Mouse (Mus musculus): ENCODE measurements at regions not wholly inside any gene's neighbourhood (a gene's known extent, or its start where the extent isn't known, plus 50 kb on each side); places are given as distances from the start of the nearest gene placed in this dataset.

- Histone ChIP-seq H3K36me3 (ENCODE audit: control insufficient read depth, insufficient read depth, low read length) (no peaks in the 10 kb centered on the region), H3K9ac (ENCODE audit: low read depth, low read length) (no peak overlapping the region), H3K4me3 (ENCODE audit: low read depth, low read length) (no peak overlapping the region), H3K27ac (ENCODE audit: low read depth, low read length) (no peak overlapping the region), H3K4me2 (no peak overlapping the region), H3K27me3 (ENCODE audit: control insufficient read depth, insufficient read depth, low read length) (no peaks in the 10 kb centered on the region; the same call in 1 of the 2 replicates), H3K9me3 (replicated peaks; ENCODE audit: control insufficient read depth, low read length) (no peaks in the 10 kb centered on the region), H3K4me1 (ENCODE audit: control insufficient read depth, insufficient read depth, low read length) (no peaks in the 10 kb centered on the region)
- 51% methylated on average over 3 of the region's 3 CpGs for WGBS (ENCODE audit: insufficient replicate concordance)
- ATAC-seq (replicated peaks; ENCODE audit: insufficient number of reproducible peaks, low FRiP score, low TSS enrichment) = no peak
These were observed 329.2 kb downstream of the Hs3st1 start for GRCm38 (mm10) chr5:39426053-39426452.

DNA sequence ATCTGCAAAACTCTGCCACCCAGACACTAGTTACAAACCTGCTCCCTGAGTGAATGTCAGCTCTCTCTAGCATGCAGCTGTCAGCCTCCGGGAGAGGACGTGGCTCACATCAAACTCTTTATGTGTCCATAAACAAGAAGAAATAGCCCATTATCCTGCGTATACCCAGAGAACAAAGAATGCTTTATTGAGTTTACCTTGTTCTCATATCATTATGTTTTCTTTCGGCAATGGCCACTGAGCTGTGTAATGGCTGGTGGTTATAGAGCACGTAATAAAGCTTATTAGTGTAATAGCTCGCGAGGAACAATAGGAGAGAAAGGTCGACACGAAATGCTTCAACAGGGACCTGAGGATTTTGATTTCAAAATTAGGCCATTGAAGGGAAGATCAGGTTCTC lies 331.6 kb downstream of the Hs3st1 start:
- ATAC-seq (replicated peaks; ENCODE audit: insufficient number of reproducible peaks, low FRiP score, low TSS enrichment) = no peak
- Histone ChIP-seq H3K9ac (ENCODE audit: low read depth, low read length) (no peak overlapping the region), H3K4me1 (ENCODE audit: control insufficient read depth, insufficient read depth, low read length) (no peaks in the 10 kb centered on the region), H3K27ac (ENCODE audit: low read depth, low read length) (no peak overlapping the region), H3K27me3 (ENCODE audit: control insufficient read depth, insufficient read depth, low read length) (no peaks in the 10 kb centered on the region; the same call in 1 of the 2 replicates), H3K4me3 (ENCODE audit: low read depth, low read length) (no peak overlapping the region), H3K36me3 (ENCODE audit: control insufficient read depth, insufficient read depth, low read length) (no peaks in the 10 kb centered on the region), H3K4me2 (no peak overlapping the region), H3K9me3 (replicated peaks; ENCODE audit: control insufficient read depth, low read length) (no peaks in the 10 kb centered on the region)
- WGBS (ENCODE audit: insufficient replicate concordance) = 83% methylated on average over 9 of the region's 9 CpGs

- H3K27me3 ChIP-seq (ENCODE audit: control insufficient read depth, insufficient read depth, low read length) = no peaks in the 10 kb centered on the region
- no peak overlapping the region for H3K4me2 ChIP-seq
- no peaks in the 10 kb centered on the region for H3K36me3 ChIP-seq (ENCODE audit: control insufficient read depth, insufficient read depth, low read length)
- H3K4me3 ChIP-seq (ENCODE audit: low read depth, low read length) = no peak overlapping the region
- H3K4me1 ChIP-seq (ENCODE audit: control insufficient read depth, insufficient read depth, low read length) = no peaks in the 10 kb centered on the region
- no peak overlapping the region for H3K27ac ChIP-seq (ENCODE audit: low read depth, low read length)
- ATAC-seq (replicated peaks; ENCODE audit: insufficient number of reproducible peaks, low FRiP score, low TSS enrichment) = no peak
- WGBS (ENCODE audit: insufficient replicate concordance) = 77% methylated on average over 1 of the region's 1 CpGs
- H3K9ac ChIP-seq (ENCODE audit: low read depth, low read length) = no peak overlapping the region
- H3K9me3 ChIP-seq (replicated peaks; ENCODE audit: control insufficient read depth, low read length) = no peaks in the 10 kb centered on the region
These were observed 336.5 kb downstream of the Hs3st1 start for GRCm38 (mm10) chr5:39418795-39419194.

- ATAC-seq (replicated peaks; ENCODE audit: insufficient number of reproducible peaks, low FRiP score, low TSS enrichment) = no peak
- Histone ChIP-seq H3K4me3 (ENCODE audit: low read depth, low read length) (no peak overlapping the region), H3K9me3 (replicated peaks; ENCODE audit: control insufficient read depth, low read length) (no peaks in the 10 kb centered on the region), H3K4me2 (no peak overlapping the region), H3K27me3 (ENCODE audit: control insufficient read depth, insufficient read depth, low read length) (no peaks in the 10 kb centered on the region), H3K36me3 (ENCODE audit: control insufficient read depth, insufficient read depth, low read length) (no peaks in the 10 kb centered on the region), H3K9ac (ENCODE audit: low read depth, low read length) (no peak overlapping the region), H3K27ac (ENCODE audit: low read depth, low read length) (no peak overlapping the region), H3K4me1 (ENCODE audit: control insufficient read depth, insufficient read depth, low read length) (no peaks in the 10 kb centered on the region)
- 84% methylated on average over 3 of the region's 3 CpGs for WGBS (ENCODE audit: insufficient replicate concordance)
These were observed 337.5 kb downstream of the Hs3st1 start for GRCm38 (mm10) chr5:39417845-39418154.

- no peaks in the 10 kb centered on the region for H3K27me3 ChIP-seq (ENCODE audit: control insufficient read depth, insufficient read depth, low read length)
- H3K4me3 ChIP-seq (ENCODE audit: low read depth, low read length) = no peak overlapping the region
- ATAC-seq (replicated peaks; ENCODE audit: insufficient number of reproducible peaks, low FRiP score, low TSS enrichment) = no peak
- H3K36me3 ChIP-seq (ENCODE audit: control insufficient read depth, insufficient read depth, low read length) = no peaks in the 10 kb centered on the region
- 80% methylated on average over 11 of the region's 11 CpGs for WGBS (ENCODE audit: insufficient replicate concordance)
- H3K4me2 ChIP-seq = no peak overlapping the region
- H3K9me3 ChIP-seq (replicated peaks; ENCODE audit: control insufficient read depth, low read length) = no peaks in the 10 kb centered on the region
- H3K9ac ChIP-seq (ENCODE audit: low read depth, low read length) = no peak overlapping the region
- no peaks in the 10 kb centered on the region for H3K4me1 ChIP-seq (ENCODE audit: control insufficient read depth, insufficient read depth, low read length)
- H3K27ac ChIP-seq (ENCODE audit: low read depth, low read length) = no peak overlapping the region
These were observed 338.0 kb downstream of the Hs3st1 start for GRCm38 (mm10) chr5:39417121-39417844.

DNA sequence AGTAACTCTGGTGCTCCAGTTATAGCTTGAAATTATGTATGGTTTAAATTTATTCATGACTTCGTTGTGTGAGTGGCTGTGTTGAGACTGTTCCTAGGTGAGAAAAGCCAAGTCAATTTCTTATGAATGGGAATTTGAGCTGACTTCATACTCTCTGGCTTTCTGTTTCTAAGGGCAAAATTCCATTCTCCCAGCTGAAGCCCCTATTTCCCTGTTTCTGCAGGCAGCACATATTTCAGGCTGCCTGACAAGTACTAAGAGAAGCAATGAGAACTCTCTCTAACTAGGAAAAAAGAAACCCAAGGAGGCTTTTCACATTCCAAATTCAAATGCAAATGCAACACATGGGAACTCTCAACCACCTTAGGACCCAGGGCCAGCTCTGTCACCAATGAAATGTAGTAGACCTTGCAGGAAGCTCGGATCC lies 338.7 kb downstream of the Hs3st1 start:
- no peak overlapping the region for H3K4me2 ChIP-seq
- no peak overlapping the region for H3K4me3 ChIP-seq (ENCODE audit: low read depth, low read length)
- H3K9ac ChIP-seq (ENCODE audit: low read depth, low read length) = no peak overlapping the region
- no peaks in the 10 kb centered on the region for H3K36me3 ChIP-seq (ENCODE audit: control insufficient read depth, insufficient read depth, low read length)
- no peaks in the 10 kb centered on the region for H3K9me3 ChIP-seq (replicated peaks; ENCODE audit: control insufficient read depth, low read length)
- no peak overlapping the region for H3K27ac ChIP-seq (ENCODE audit: low read depth, low read length)
- H3K27me3 ChIP-seq (ENCODE audit: control insufficient read depth, insufficient read depth, low read length) = no peaks in the 10 kb centered on the region
- ATAC-seq (replicated peaks; ENCODE audit: insufficient number of reproducible peaks, low FRiP score, low TSS enrichment) = no peak
- H3K4me1 ChIP-seq (ENCODE audit: control insufficient read depth, insufficient read depth, low read length) = no peaks in the 10 kb centered on the region
- 62% methylated on average over 2 of the region's 2 CpGs for WGBS (ENCODE audit: insufficient replicate concordance)

GRCm38 (mm10) chr5:39412756-39413155 lies 342.5 kb downstream of the Hs3st1 start:
- WGBS (ENCODE audit: insufficient replicate concordance) = 59% methylated on average over 5 of the region's 5 CpGs
- no peaks in the 10 kb centered on the region for H3K27me3 ChIP-seq (ENCODE audit: control insufficient read depth, insufficient read depth, low read length)
- no peaks in the 10 kb centered on the region for H3K36me3 ChIP-seq (ENCODE audit: control insufficient read depth, insufficient read depth, low read length)
- no peak overlapping the region for H3K4me2 ChIP-seq
- no peaks in the 10 kb centered on the region for H3K9me3 ChIP-seq (replicated peaks; ENCODE audit: control insufficient read depth, low read length)
- H3K9ac ChIP-seq (ENCODE audit: low read depth, low read length) = no peak overlapping the region
- H3K4me1 ChIP-seq (ENCODE audit: control insufficient read depth, insufficient read depth, low read length) = no peaks in the 10 kb centered on the region
- no peak overlapping the region for H3K4me3 ChIP-seq (ENCODE audit: low read depth, low read length)
- no peak overlapping the region for H3K27ac ChIP-seq (ENCODE audit: low read depth, low read length)
- no peak for ATAC-seq (replicated peaks; ENCODE audit: insufficient number of reproducible peaks, low FRiP score, low TSS enrichment)

DNA sequence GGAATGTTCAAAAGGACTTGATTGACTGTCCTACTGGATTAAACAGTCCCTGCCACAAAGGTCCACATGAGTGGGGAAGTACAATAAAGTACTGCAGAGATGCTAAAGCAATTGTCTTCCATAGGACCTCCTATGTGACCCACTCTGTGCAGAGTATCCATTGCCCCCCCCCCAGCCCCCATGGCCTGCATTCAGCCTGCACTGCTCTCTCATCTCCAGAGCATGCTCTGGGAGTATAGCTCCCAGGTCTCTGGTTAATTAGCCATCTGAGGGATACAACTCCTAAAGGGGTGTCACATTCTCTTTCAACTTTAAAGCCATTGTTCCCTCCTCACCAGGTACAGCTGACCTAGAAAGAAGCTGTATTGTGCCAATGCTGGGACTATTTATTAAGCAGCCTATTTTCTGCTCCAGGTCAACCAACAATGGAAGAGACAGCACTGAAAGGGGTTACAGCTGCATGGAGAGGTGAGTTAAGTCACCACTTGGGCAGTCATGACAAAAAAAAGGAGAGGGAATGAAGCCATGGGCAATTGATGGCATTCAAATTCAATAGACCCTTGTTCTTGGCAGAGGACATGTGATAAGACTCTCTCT lies 364.8 kb downstream of the Hs3st1 start:
- no peak for ATAC-seq (replicated peaks; ENCODE audit: insufficient number of reproducible peaks, low FRiP score, low TSS enrichment)
- Histone ChIP-seq H3K4me3 (ENCODE audit: low read depth, low read length) (no peak overlapping the region), H3K9ac (ENCODE audit: low read depth, low read length) (no peak overlapping the region), H3K9me3 (replicated peaks; ENCODE audit: control insufficient read depth, low read length) (no peaks in the 10 kb centered on the region), H3K4me2 (no peak overlapping the region), H3K27ac (ENCODE audit: low read depth, low read length) (no peak overlapping the region), H3K36me3 (ENCODE audit: control insufficient read depth, insufficient read depth, low read length) (no peaks in the 10 kb centered on the region), H3K4me1 (ENCODE audit: control insufficient read depth, insufficient read depth, low read length) (0 out of 2 replicates have a peak, but pooled peaks cover 3% of the 10 kb centered on the region), H3K27me3 (ENCODE audit: control insufficient read depth, insufficient read depth, low read length) (no peaks in the 10 kb centered on the region)

- H3K27me3 ChIP-seq (ENCODE audit: control insufficient read depth, insufficient read depth, low read length) = no peaks in the 10 kb centered on the region
- no peak overlapping the region for H3K4me2 ChIP-seq
- WGBS (ENCODE audit: insufficient replicate concordance) = 84% methylated on average over 2 of the region's 2 CpGs
- ATAC-seq (replicated peaks; ENCODE audit: insufficient number of reproducible peaks, low FRiP score, low TSS enrichment) = no peak
- H3K27ac ChIP-seq (ENCODE audit: low read depth, low read length) = no peak overlapping the region
- no peaks in the 10 kb centered on the region for H3K4me1 ChIP-seq (ENCODE audit: control insufficient read depth, insufficient read depth, low read length)
- H3K36me3 ChIP-seq (ENCODE audit: control insufficient read depth, insufficient read depth, low read length) = no peaks in the 10 kb centered on the region
- no peak overlapping the region for H3K4me3 ChIP-seq (ENCODE audit: low read depth, low read length)
- H3K9me3 ChIP-seq (replicated peaks; ENCODE audit: control insufficient read depth, low read length) = no peaks in the 10 kb centered on the region
- H3K9ac ChIP-seq (ENCODE audit: low read depth, low read length) = no peak overlapping the region
These were observed 370.9 kb downstream of the Hs3st1 start for GRCm38 (mm10) chr5:39384410-39384809.
